15 mouse cellular contexts compared by ENCODE assay signal in genomic region chr10:128425260-128425659, GRCm38 (mm10). TPM values are rescaled to one million over a fixed set of nuclear protein-coding genes. Genes with fewer than 3 reads are reported as not detected.
"Had no signal": no experiment of that assay in that cellular context is flagged by ENCODE, and none has a peak within 500 bp of the region (broad histone marks: within the 10 kb centered on the region; RNA-seq: fewer than 3 reads in every experiment).

No protein-coding gene starts in this region.

- DNase-seq: kidney, adult 11 months; layer of hippocampus, adult 9-11 months; layer of hippocampus, postnatal 36 days; lung, postnatal 4 days; midbrain, embryonic 14.5 days; right cerebral cortex, adult 18-20 months; right cerebral cortex, postnatal 25 days had no signal

- H3K27ac ChIP-seq: limb, embryonic 15.5 days; liver, embryonic 15.5 days; lung, embryonic 15.5 days; midbrain, embryonic 10.5 days; neural tube, embryonic 15.5 days had no signal

- H3K4me3 ChIP-seq: limb, embryonic 15.5 days; liver, embryonic 15.5 days; lung, embryonic 15.5 days; midbrain, embryonic 10.5 days; myocyte; neural tube, embryonic 15.5 days had no signal

- H3K9me3 ChIP-seq: limb, embryonic 15.5 days; liver, embryonic 15.5 days; lung, embryonic 15.5 days; midbrain, embryonic 10.5 days; neural tube, embryonic 15.5 days had no signal

- H3K9ac ChIP-seq: limb, embryonic 15.5 days; liver, embryonic 15.5 days; lung, embryonic 15.5 days; neural tube, embryonic 15.5 days had no signal

- H3K27me3 ChIP-seq: limb, embryonic 15.5 days; liver, embryonic 15.5 days; lung, embryonic 15.5 days; neural tube, embryonic 15.5 days had no signal

- H3K4me2 ChIP-seq: limb, embryonic 15.5 days; liver, embryonic 15.5 days; lung, embryonic 15.5 days; neural tube, embryonic 15.5 days had no signal

- H3K4me1 ChIP-seq: limb, embryonic 15.5 days; lung, embryonic 15.5 days; midbrain, embryonic 10.5 days; neural tube, embryonic 15.5 days had no signal

RNA-seq across cellular contexts. Expression of gene Slc39a5, which starts 24.2 kb away (rescaled TPM):
- total RNA-seq: layer of hippocampus, postnatal 36 days; megakaryocyte, adult 5-6 weeks had no signal
- polyA plus RNA-seq: midbrain, embryonic 14.5 days; myocyte; neural tube, embryonic 11.5 days had no signal
